Mouse (Mus musculus) CH12.LX (cell line): ENCODE results near the gene Tmem120a. TPM values are rescaled to one million over a fixed set of nuclear protein-coding genes. Genes with fewer than 3 reads are reported as not detected.

ENCODE experiments used
- DNase-seq: peaks from one replicate; pipeline ENCODE4 v3.0.0-alpha.2; 2013; ENCODE audit errors: extremely low read depth
- H3K27ac ChIP-seq: 2 replicates; pipeline ENCODE4 v1.5.1; 2012; ENCODE audit warnings: low read depth, mild to moderate bottlenecking, control low read depth, moderate library complexity; ENCODE audit not compliant: insufficient read depth
- H3K27me3 ChIP-seq: replicated peaks from 2 replicates; pipeline ENCODE3; 2012; ENCODE audit warnings: inconsistent platforms
- H3K36me3 ChIP-seq, 2 experiments: replicated peaks in 1 of 2; 2 replicates each; pipeline versions ENCODE3 to v1.6.1; 2012; ENCODE audit warnings: inconsistent platforms in 1 of 2, low read length in 1 of 2, mild to moderate bottlenecking in 1 of 2, mixed read lengths in 1 of 2, moderate library complexity in 1 of 2; ENCODE audit not compliant: control insufficient read depth in 1 of 2, insufficient read depth in 1 of 2
- H3K4me1 ChIP-seq, 2 experiments: 2 replicates each; pipeline ENCODE4 v1.6.1; 2012; ENCODE audit warnings: inconsistent platforms in 1 of 2, moderate library complexity in 1 of 2; ENCODE audit not compliant: insufficient read depth in 2 of 2, control insufficient read depth in 1 of 2
- H3K4me2 ChIP-seq: 2 replicates; pipeline ENCODE4 v1.6.1; 2012; ENCODE audit warnings: low read depth, mild to moderate bottlenecking, control low read depth; ENCODE audit not compliant: poor library complexity, insufficient read depth, severe bottlenecking
- H3K4me3 ChIP-seq, 3 experiments: fragments of 150-350 bp in 1 of 3; sonication (generic) in 1 of 3; replicated peaks in 1 of 3; 2 replicates each; pipeline versions ENCODE3 to v1.5.1; 2011 to 2012; ENCODE audit warnings: low read depth in 2 of 3, low read length in 2 of 3, mild to moderate bottlenecking in 2 of 3, moderate library complexity in 2 of 3, control low read depth in 1 of 3, improper control_type of control experiment in 1 of 3, inconsistent platforms in 1 of 3, mixed read lengths in 1 of 3; ENCODE audit not compliant: poor library complexity in 1 of 3
- H3K79me2 ChIP-seq: replicated peaks from 2 replicates; pipeline ENCODE4 v1.6.1; 2012; ENCODE audit warnings: mild to moderate bottlenecking, moderate library complexity; ENCODE audit not compliant: control insufficient read depth, poor library complexity, insufficient read depth, severe bottlenecking; ENCODE audit errors: extremely low read depth
- H3K9ac ChIP-seq: 2 replicates; pipeline ENCODE4 v1.6.1; 2012; ENCODE audit warnings: low read depth, mild to moderate bottlenecking, control low read depth, moderate library complexity; ENCODE audit not compliant: insufficient read depth
- H3K9me3 ChIP-seq: replicated peaks from 2 replicates; pipeline ENCODE3; 2012; ENCODE audit warnings: low read length, inconsistent platforms, mixed read lengths
- BHLHE40 ChIP-seq: IDR thresholded peaks from 2 replicates; pipeline ENCODE4 v1.6.1; 2011; ENCODE audit warnings: mild to moderate bottlenecking, low read depth, low read length, improper control_type of control experiment
- CHD1 ChIP-seq: IDR thresholded peaks from 2 replicates; pipeline ENCODE4 v1.6.1; 2012; ENCODE audit warnings: low read depth, low read length, improper control_type of control experiment, inconsistent platforms
- CHD2 ChIP-seq: IDR thresholded peaks from 2 replicates; pipeline ENCODE4 v1.6.1; 2011; ENCODE audit warnings: low read length, improper control_type of control experiment
- CTCF ChIP-seq, 2 experiments: IDR thresholded peaks in 1 of 2; conservative IDR thresholded peaks in 1 of 2; 2 replicates each; pipeline ENCODE4 v1.5.1; 2011 to 2012; ENCODE audit warnings: low read depth in 2 of 2, low read length in 2 of 2, improper control_type of control experiment in 1 of 2, inconsistent platforms in 1 of 2, mild to moderate bottlenecking in 1 of 2, moderate library complexity in 1 of 2
- ELF1 ChIP-seq: IDR thresholded peaks from 2 replicates; pipeline ENCODE4 v1.6.1; 2014; ENCODE audit warnings: low read depth, mild to moderate bottlenecking, inconsistent platforms, low read length, improper control_type of control experiment
- ETS1 ChIP-seq: conservative IDR thresholded peaks from 2 replicates; pipeline ENCODE4 v1.6.1; 2012; ENCODE audit warnings: low read depth, mild to moderate bottlenecking, inconsistent platforms, low read length, improper control_type of control experiment, moderate library complexity
- GABPA ChIP-seq: IDR thresholded peaks from 2 replicates; pipeline ENCODE4 v1.6.1; 2012; ENCODE audit warnings: low read depth, low read length, improper control_type of control experiment, inconsistent platforms; ENCODE audit not compliant: insufficient replicate concordance
- HCFC1 ChIP-seq: IDR thresholded peaks from 2 replicates; pipeline ENCODE4 v1.6.1; 2012; ENCODE audit warnings: low read depth, mild to moderate bottlenecking, inconsistent platforms, low read length, improper control_type of control experiment
- IRF4 ChIP-seq: IDR thresholded peaks from 2 replicates; pipeline ENCODE4 v1.6.1; 2014; ENCODE audit warnings: low read depth, mild to moderate bottlenecking, inconsistent platforms, low read length, improper control_type of control experiment
- JUN ChIP-seq: IDR thresholded peaks from 2 replicates; pipeline ENCODE4 v1.6.1; 2011; ENCODE audit warnings: low read depth, mild to moderate bottlenecking, low read length, improper control_type of control experiment, moderate library complexity; ENCODE audit not compliant: insufficient read depth
- MAFK ChIP-seq: IDR thresholded peaks from 2 replicates; pipeline ENCODE4 v1.6.1; 2011; ENCODE audit warnings: low read length, improper control_type of control experiment; ENCODE audit not compliant: insufficient replicate concordance
- MEF2A ChIP-seq: IDR thresholded peaks from 2 replicates; pipeline ENCODE4 v1.6.1; 2014; ENCODE audit warnings: low read depth, mild to moderate bottlenecking, inconsistent platforms, low read length, improper control_type of control experiment, borderline replicate concordance
- MXI1 ChIP-seq: IDR thresholded peaks from 2 replicates; pipeline ENCODE4 v1.6.1; 2011; ENCODE audit warnings: mild to moderate bottlenecking, low read depth, low read length, improper control_type of control experiment
- NRF1 ChIP-seq: IDR thresholded peaks from 2 replicates; pipeline ENCODE4 v1.6.1; 2014; ENCODE audit warnings: low read depth, mild to moderate bottlenecking, inconsistent platforms, low read length, improper control_type of control experiment, moderate library complexity
- PAX5 ChIP-seq: IDR thresholded peaks from 2 replicates; pipeline ENCODE4 v1.6.1; 2012; ENCODE audit warnings: low read length, inconsistent platforms, mixed read lengths
- POLR2A ChIP-seq: IDR thresholded peaks from 2 replicates; pipeline ENCODE4 v1.6.1; 2011; ENCODE audit warnings: low read depth, mild to moderate bottlenecking, improper control_type of control experiment, low read length
- SIN3A ChIP-seq: IDR thresholded peaks from 2 replicates; pipeline ENCODE4 v1.6.1; 2012; ENCODE audit warnings: low read length, improper control_type of control experiment, inconsistent platforms
- SMC3 ChIP-seq: IDR thresholded peaks from 2 replicates; pipeline ENCODE4 v1.6.1; 2011; ENCODE audit warnings: low read depth, low read length, improper control_type of control experiment
- TBP ChIP-seq: conservative IDR thresholded peaks from 2 replicates; pipeline ENCODE4 v1.6.1; 2011; ENCODE audit warnings: low read depth, low read length, improper control_type of control experiment
- TCF12 ChIP-seq: IDR thresholded peaks from 2 replicates; pipeline ENCODE4 v1.6.1; 2014; ENCODE audit warnings: low read depth, mild to moderate bottlenecking, inconsistent platforms, low read length, improper control_type of control experiment
- USF2 ChIP-seq: conservative IDR thresholded peaks from 2 replicates; pipeline ENCODE4 v1.6.1; 2011; ENCODE audit warnings: low read depth, low read length, improper control_type of control experiment
- ZC3H11A ChIP-seq: IDR thresholded peaks from 2 replicates; pipeline ENCODE4 v1.6.1; 2012; ENCODE audit warnings: low read depth, mild to moderate bottlenecking, inconsistent platforms, low read length, improper control_type of control experiment
- ZKSCAN1 ChIP-seq: IDR thresholded peaks from 2 replicates; pipeline ENCODE4 v1.6.1; 2012; ENCODE audit warnings: low read depth, inconsistent platforms, low read length, improper control_type of control experiment, borderline replicate concordance
- ZMIZ1 ChIP-seq: IDR thresholded peaks from 2 replicates; pipeline ENCODE4 v1.6.1; 2012; ENCODE audit warnings: low read depth, mild to moderate bottlenecking, inconsistent platforms, low read length, improper control_type of control experiment
- ZNF384 ChIP-seq: IDR thresholded peaks from 2 replicates; pipeline ENCODE4 v1.6.1; 2012; ENCODE audit warnings: low read depth, low read length, improper control_type of control experiment, inconsistent platforms
- dilution Hi-C: fragments of 300-500 bp; cut with MboI; formaldehyde crosslinking; loops from 2 replicates; pipeline ENCODE4 v1.14.3; 2020; ENCODE audit warnings: low sequenced_read_pairs; ENCODE audit not compliant: extremely low pct_unique_long_range_greater_than_20kb, extremely low pct_ligation_motif_present
- in situ Hi-C: fragments of 300-500 bp; cut with MboI; formaldehyde crosslinking; loops from 3 replicates; pipeline ENCODE4 v1.14.3; 2019; ENCODE audit warnings: low sequenced_read_pairs, low pct_ligation_motif_present, low pct_unique_long_range_greater_than_20kb, mixed read lengths
- polyA plus RNA-seq: library from polyadenylated mRNA; unstranded; fragments of >175 nt; gene quantifications from 2 replicates; pipeline ENCODE4 v1.2.1, GENCODE M21; 2012; ENCODE audit warnings: low read depth; ENCODE audit not compliant: insufficient read length
- total RNA-seq, 2 experiments: library from RNA; depleted of rRNA; stranded (reverse); fragments of 300-350 nt in 1 of 2; fragments of >200 nt in 1 of 2; gene quantifications; 2 replicates each; pipeline ENCODE4 v1.2.3; 2012 to 2014

Gene Tmem120a
- total and polyA plus RNA-seq, 3 experiments, result 12.0 to 27.1 (median 21.4) TPM

DNA sequence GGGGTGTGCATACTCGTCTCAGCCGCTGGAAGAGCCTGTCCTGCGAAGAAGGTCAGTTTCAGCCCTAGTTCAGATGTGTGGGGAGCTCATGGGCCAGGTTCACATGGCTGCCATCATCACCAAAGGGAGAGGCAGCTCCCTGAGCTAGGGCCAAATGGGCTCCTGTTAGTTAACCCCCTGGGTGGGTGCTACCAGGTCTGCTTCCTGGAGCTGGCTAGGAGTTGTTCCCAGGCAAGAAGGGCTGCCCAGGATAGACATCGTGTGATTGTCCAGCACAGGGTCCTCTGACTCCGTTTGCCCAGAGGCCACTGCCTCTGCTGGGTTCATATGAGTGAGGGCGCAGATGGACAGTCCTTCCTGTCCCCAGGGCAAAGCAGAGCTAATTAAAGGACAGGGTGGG, 18.3 kb downstream of the Tmem120a start:
- Histone ChIP-seq H3K27me3 (no peaks in the 10 kb centered on the region), H3K27ac (no peak overlapping the region), H3K36me3 (peaks cover 26 to 72% of the 10 kb centered on the region in 2 experiments), H3K4me2 (no peak overlapping the region), H3K9me3 (no peaks in the 10 kb centered on the region), H3K4me3 (no peak overlapping the region), H3K4me1 (peaks cover 18 to 52% of the 10 kb centered on the region in 2 experiments), H3K79me2 (no peaks in the 10 kb centered on the region), H3K9ac (no peak overlapping the region)
- in situ Hi-C loops, result no loop called here
- TF ChIP-seq POLR2A, result no peak
- TF ChIP-seq IRF4, result no peak
- TF ChIP-seq SIN3A, result no peak
- TF ChIP-seq JUN, result no peak
- no peak for TF ChIP-seq CHD1
- no peak for TF ChIP-seq CHD2
- no peak for TF ChIP-seq PAX5
- TF ChIP-seq MXI1, result no peak
- no peak for TF ChIP-seq TCF12
- no peak for TF ChIP-seq TBP
- TF ChIP-seq ZKSCAN1, result no peak
- TF ChIP-seq USF2, result no peak
- no peak for TF ChIP-seq BHLHE40
- DNase-seq, result no peak
- dilution Hi-C loops, result no loop called here

DNA sequence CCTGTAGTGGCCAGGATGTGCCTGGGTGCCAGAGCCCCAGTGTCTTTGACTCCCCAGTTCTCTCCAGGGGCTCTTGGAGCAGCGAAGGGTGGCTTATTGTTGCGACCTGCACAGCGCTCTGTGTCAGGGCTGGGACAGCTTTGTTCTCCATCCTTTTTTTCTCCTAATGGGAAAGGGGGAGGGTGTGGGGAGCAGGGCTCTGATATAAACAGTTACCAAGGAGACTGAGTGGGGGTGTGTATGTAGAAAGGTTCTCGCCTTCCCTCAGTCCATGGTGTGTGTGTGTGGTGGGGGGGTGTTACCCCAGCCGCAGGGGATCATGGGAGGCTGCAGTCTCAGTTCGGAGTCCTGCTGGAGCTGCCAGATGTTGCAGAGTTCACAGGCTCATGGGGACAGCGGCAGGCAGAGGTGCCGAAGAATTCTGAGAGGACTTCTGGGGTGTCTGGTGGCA, 18.8 kb downstream of the Tmem120a start:
- TF ChIP-seq ZMIZ1, result no peak
- no peak for TF ChIP-seq TBP
- no peak for TF ChIP-seq JUN
- TF ChIP-seq PAX5, result no peak
- TF ChIP-seq SMC3, result no peak
- no peak for TF ChIP-seq HCFC1
- TF ChIP-seq TCF12, result no peak
- no peak for TF ChIP-seq ZNF384
- no peak for TF ChIP-seq ELF1
- no peak for TF ChIP-seq ZC3H11A
- TF ChIP-seq USF2, result no peak
- no peak for TF ChIP-seq MAFK
- no peak for TF ChIP-seq CHD2
- no peak for TF ChIP-seq NRF1
- TF ChIP-seq MEF2A, result no peak
- TF ChIP-seq ETS1, result no peak
- no peak for TF ChIP-seq CTCF (conservative IDR thresholded peaks at IDR 0.05 in 1 of 2, IDR thresholded peaks at IDR 0.05 in 1 of 2; ENCODE audit: low read depth in 2 of 2, low read length in 2 of 2)
- no peak for TF ChIP-seq GABPA
- Histone ChIP-seq H3K27ac (no peak overlapping the region), H3K4me2 (no peak overlapping the region), H3K9me3 (no peaks in the 10 kb centered on the region), H3K79me2 (no peaks in the 10 kb centered on the region), H3K27me3 (no peaks in the 10 kb centered on the region), H3K4me1 (peaks cover 18 to 57% of the 10 kb centered on the region in 2 experiments), H3K36me3 (peaks cover 20 to 71% of the 10 kb centered on the region in 2 experiments), H3K4me3 (no peak overlapping the region), H3K9ac (no peak overlapping the region)
- dilution Hi-C loops (no loop called here), in situ Hi-C loops (no loop called here)
- DNase-seq, result no peak
